Mouse (Mus musculus): Measurements from ENCODE around the gene Rpia. TPM values are rescaled to one million over a fixed set of nuclear protein-coding genes. Genes with fewer than 3 reads are reported as not detected.

Rpia gene
- polyA plus RNA-seq, 1 experiment = 18.7 TPM

DNA sequence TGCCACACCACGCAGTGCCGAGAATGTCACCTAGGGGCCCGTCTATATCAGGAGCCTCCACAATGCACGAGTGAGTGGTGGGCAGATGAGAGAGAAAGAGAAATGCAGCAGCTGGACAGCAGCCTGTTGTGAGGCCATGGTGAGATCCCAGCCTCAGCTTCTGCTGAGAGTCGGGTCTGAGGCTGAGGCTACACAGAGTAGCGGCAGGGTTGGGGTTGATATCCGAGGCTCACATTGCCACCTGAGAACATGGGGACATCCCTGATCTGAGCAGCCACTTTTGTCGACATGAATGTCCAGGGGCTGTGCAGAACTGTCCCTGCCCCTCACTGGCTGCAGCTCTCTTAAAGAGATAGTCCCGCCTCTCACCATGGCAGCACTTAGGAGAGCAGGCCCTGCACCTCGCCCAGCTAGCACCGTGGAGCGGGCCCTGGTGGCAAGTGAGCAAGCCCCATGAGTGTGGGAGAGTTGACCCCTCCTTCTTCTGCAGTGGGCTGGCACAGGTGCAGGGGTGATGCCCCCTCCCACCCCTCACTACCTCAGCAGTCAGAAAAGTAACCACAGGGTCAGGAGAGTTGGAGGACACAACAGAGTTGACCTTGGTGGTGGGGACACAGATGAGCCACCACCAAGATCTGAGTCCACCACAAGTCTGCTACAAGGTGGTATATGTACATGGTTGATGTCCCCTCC lies 75.2 kb downstream of the Rpia start:
- no peak for DNase-seq (ENCODE audit: low read depth, low spot score)
- WGBS = 63% methylated on average over 12 of the region's 12 CpGs

Other genes with a start within 250 kb of the Rpia start
- gene Eif2ak3, start 52.3 kb upstream of the Rpia start, polyA plus RNA-seq (2012; rRNA removed) = 12.1 and 15.7 TPM in 2 replicates
- gene Tex37, start 126.7 kb upstream of the Rpia start, polyA plus RNA-seq (2012; rRNA removed) = not detected in 2 replicates
- not detected in 2 replicates for gene Foxi3, start 164.3 kb upstream of the Rpia start, polyA plus RNA-seq (2012; rRNA removed)